Mouse (Mus musculus): ENCODE results near the gene Rbm5. TPM values are rescaled to one million over a fixed set of nuclear protein-coding genes. Genes with fewer than 3 reads are reported as not detected.

Rbm5 gene
- polyA plus RNA-seq, 1 experiment from 2014 or later, result 210 TPM

- peak overlapping the region; percentile 68 for H3K4me3 ChIP-seq (ENCODE audit: low read length)
- peaks cover 35% of the 10 kb centered on the region for H3K36me3 ChIP-seq (ENCODE audit: control insufficient read depth, insufficient read depth, low read length)
- WGBS, result 11% methylated on average over 4 of the region's 4 CpGs
- no peaks in the 10 kb centered on the region for H3K27me3 ChIP-seq (replicated peaks; ENCODE audit: control insufficient read depth, insufficient read depth, low read length)
- H3K9me3 ChIP-seq (ENCODE audit: control insufficient read depth, low read length), result no peaks in the 10 kb centered on the region
- no peak for ATAC-seq
- peak overlapping the region; percentile 89 for H3K9ac ChIP-seq (ENCODE audit: low read depth, low read length)
- H3K27ac ChIP-seq (ENCODE audit: low read depth, low read length), result no peak overlapping the region
- H3K4me1 ChIP-seq (ENCODE audit: control insufficient read depth, insufficient read depth, low read depth, low read length), result peaks cover 16% of the 10 kb centered on the region
- peak overlapping the region; percentile 82 for H3K4me2 ChIP-seq (ENCODE audit: low read length)
These were observed 1.3 kb downstream of the Rbm5 start for GRCm38 (mm10) chr9:107769445-107770000.

GRCm38 (mm10) chr9:107768851-107769250 is 1.9 kb downstream of the Rbm5 start:
- no peak overlapping the region for H3K9ac ChIP-seq (ENCODE audit: low read depth, low read length)
- no peak overlapping the region for H3K27ac ChIP-seq (ENCODE audit: low read depth, low read length)

GRCm38 (mm10) chr9:107759593-107759992 is 11.2 kb downstream of the Rbm5 start:
- no peak overlapping the region for H3K27ac ChIP-seq (ENCODE audit: low read depth, low read length)
- WGBS, result 95% methylated on average over 6 of the region's 6 CpGs
- no peaks in the 10 kb centered on the region for H3K27me3 ChIP-seq (replicated peaks; ENCODE audit: control insufficient read depth, insufficient read depth, low read length)
- no peaks in the 10 kb centered on the region for H3K9me3 ChIP-seq (ENCODE audit: control insufficient read depth, low read length)
- no peak for ATAC-seq
- H3K4me3 ChIP-seq (ENCODE audit: low read length), result no peak overlapping the region
- H3K9ac ChIP-seq (ENCODE audit: low read depth, low read length), result no peak overlapping the region
- no peak overlapping the region for H3K4me2 ChIP-seq (ENCODE audit: low read length)
- no peaks in the 10 kb centered on the region for H3K4me1 ChIP-seq (ENCODE audit: control insufficient read depth, insufficient read depth, low read depth, low read length)
- H3K36me3 ChIP-seq (ENCODE audit: control insufficient read depth, insufficient read depth, low read length), result peaks cover 61% of the 10 kb centered on the region

More at GRCm38 (mm10) chr9:107768851-107769250, 1.9 kb downstream of the Rbm5 start:
- H3K27me3 ChIP-seq (replicated peaks; ENCODE audit: control insufficient read depth, insufficient read depth, low read length), result no peaks in the 10 kb centered on the region
- peaks cover 16% of the 10 kb centered on the region for H3K4me1 ChIP-seq (ENCODE audit: control insufficient read depth, insufficient read depth, low read depth, low read length)
- WGBS, result 77% methylated on average over 5 of the region's 5 CpGs
- H3K36me3 ChIP-seq (ENCODE audit: control insufficient read depth, insufficient read depth, low read length), result peaks cover 40% of the 10 kb centered on the region
- peak overlapping the region; percentile 68 for H3K4me3 ChIP-seq (ENCODE audit: low read length)
- H3K4me2 ChIP-seq (ENCODE audit: low read length), result peak overlapping the region; percentile 82
- no peak for ATAC-seq
- no peaks in the 10 kb centered on the region for H3K9me3 ChIP-seq (ENCODE audit: control insufficient read depth, low read length)

- no peak overlapping the region for H3K4me2 ChIP-seq (ENCODE audit: low read length)
- no peak overlapping the region for H3K27ac ChIP-seq (ENCODE audit: low read depth, low read length)
- peaks cover 80% of the 10 kb centered on the region for H3K36me3 ChIP-seq (ENCODE audit: control insufficient read depth, insufficient read depth, low read length)
- WGBS, result 90% methylated on average over 5 of the region's 5 CpGs
- H3K9ac ChIP-seq (ENCODE audit: low read depth, low read length), result no peak overlapping the region
- H3K4me3 ChIP-seq (ENCODE audit: low read length), result no peak overlapping the region
- H3K4me1 ChIP-seq (ENCODE audit: control insufficient read depth, insufficient read depth, low read depth, low read length), result no peaks in the 10 kb centered on the region
- H3K27me3 ChIP-seq (replicated peaks; ENCODE audit: control insufficient read depth, insufficient read depth, low read length), result no peaks in the 10 kb centered on the region
- no peak for ATAC-seq
- 0 out of 2 replicates have a peak, but pooled peaks cover 2% of the 10 kb centered on the region for H3K9me3 ChIP-seq (ENCODE audit: control insufficient read depth, low read length)
These were observed 20.4 kb downstream of the Rbm5 start for GRCm38 (mm10) chr9:107750378-107750777.

- Histone ChIP-seq H3K4me1 (ENCODE audit: control insufficient read depth, insufficient read depth, low read depth, low read length) (no peaks in the 10 kb centered on the region), H3K36me3 (ENCODE audit: control insufficient read depth, insufficient read depth, low read length) (peaks cover 91% of the 10 kb centered on the region), H3K27me3 (replicated peaks; ENCODE audit: control insufficient read depth, insufficient read depth, low read length) (no peaks in the 10 kb centered on the region), H3K9ac (ENCODE audit: low read depth, low read length) (no peak overlapping the region), H3K4me2 (ENCODE audit: low read length) (no peak overlapping the region), H3K27ac (ENCODE audit: low read depth, low read length) (no peak overlapping the region), H3K4me3 (ENCODE audit: low read length) (no peak overlapping the region), H3K9me3 (ENCODE audit: control insufficient read depth, low read length) (0 out of 2 replicates have a peak, but pooled peaks cover 2% of the 10 kb centered on the region)
- 100% methylated on average over 3 of the region's 3 CpGs for WGBS
- ATAC-seq, result no peak
These were observed 22.7 kb downstream of the Rbm5 start for GRCm38 (mm10) chr9:107748063-107748462.

DNA sequence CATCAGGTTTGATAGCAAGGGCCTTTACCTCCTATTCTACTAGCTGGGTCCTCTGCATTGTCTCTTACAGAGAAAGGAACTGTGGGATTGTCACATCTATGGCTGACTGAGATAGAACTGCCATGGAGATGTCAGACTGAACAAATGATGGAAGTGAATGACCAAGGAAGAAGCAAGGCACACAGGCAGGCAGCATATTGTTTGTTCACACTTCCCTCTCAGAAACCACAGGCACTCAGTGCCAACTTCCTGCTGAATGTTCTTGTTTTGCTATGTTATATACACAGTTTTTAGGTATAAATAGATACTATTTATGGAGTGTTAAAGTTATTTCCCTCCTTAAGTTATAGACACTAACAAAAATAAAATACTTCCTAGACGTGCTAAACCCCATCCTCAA is 23.5 kb downstream of the Rbm5 start:
- WGBS, result 93% methylated on average over 1 of the region's 1 CpGs
- no peak overlapping the region for H3K4me2 ChIP-seq (ENCODE audit: low read length)
- no peak for ATAC-seq

GRCm38 (mm10) chr9:107746679-107747078 is 24.1 kb downstream of the Rbm5 start:
- H3K4me1 ChIP-seq (ENCODE audit: control insufficient read depth, insufficient read depth, low read depth, low read length), result no peaks in the 10 kb centered on the region
- ATAC-seq, result no peak
- H3K4me3 ChIP-seq (ENCODE audit: low read length), result no peak overlapping the region
- H3K9me3 ChIP-seq (ENCODE audit: control insufficient read depth, low read length), result 0 out of 2 replicates have a peak, but pooled peaks cover 2% of the 10 kb centered on the region
- no peak overlapping the region for H3K9ac ChIP-seq (ENCODE audit: low read depth, low read length)
- WGBS, result 96% methylated on average over 3 of the region's 3 CpGs
- H3K27me3 ChIP-seq (replicated peaks; ENCODE audit: control insufficient read depth, insufficient read depth, low read length), result no peaks in the 10 kb centered on the region
- H3K4me2 ChIP-seq (ENCODE audit: low read length), result no peak overlapping the region
- no peak overlapping the region for H3K27ac ChIP-seq (ENCODE audit: low read depth, low read length)
- H3K36me3 ChIP-seq (ENCODE audit: control insufficient read depth, insufficient read depth, low read length), result peaks cover 92% of the 10 kb centered on the region

More for the DNA sequence above, 23.5 kb downstream of the Rbm5 start:
- Histone ChIP-seq H3K27me3 (replicated peaks; ENCODE audit: control insufficient read depth, insufficient read depth, low read length) (no peaks in the 10 kb centered on the region), H3K36me3 (ENCODE audit: control insufficient read depth, insufficient read depth, low read length) (peaks cover 92% of the 10 kb centered on the region), H3K9ac (ENCODE audit: low read depth, low read length) (no peak overlapping the region), H3K4me1 (ENCODE audit: control insufficient read depth, insufficient read depth, low read depth, low read length) (no peaks in the 10 kb centered on the region), H3K27ac (ENCODE audit: low read depth, low read length) (no peak overlapping the region), H3K4me3 (ENCODE audit: low read length) (no peak overlapping the region), H3K9me3 (ENCODE audit: control insufficient read depth, low read length) (0 out of 2 replicates have a peak, but pooled peaks cover 2% of the 10 kb centered on the region)

DNA sequence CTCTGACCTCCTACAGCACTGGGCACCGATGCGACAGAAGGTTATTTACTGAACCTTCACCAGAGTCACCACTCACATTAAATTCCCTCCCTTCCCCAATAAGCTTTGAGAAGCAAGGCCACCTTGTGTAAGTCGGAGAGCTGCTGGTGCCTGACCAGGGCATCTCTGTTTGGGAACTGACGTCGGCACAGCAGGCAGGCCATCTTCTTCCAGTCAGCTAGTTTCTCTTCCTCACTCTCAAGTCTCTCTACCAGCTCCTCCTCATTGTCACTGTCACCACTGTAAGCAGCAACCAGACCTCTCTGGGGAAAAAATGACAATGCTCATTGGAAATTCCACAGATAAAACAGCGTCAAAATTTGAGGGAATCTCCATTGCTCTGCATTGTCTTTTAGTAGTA is 26.7 kb downstream of the Rbm5 start:
- Histone ChIP-seq H3K27ac (ENCODE audit: low read depth, low read length) (no peak overlapping the region), H3K9me3 (ENCODE audit: control insufficient read depth, low read length) (0 out of 2 replicates have a peak, but pooled peaks cover 2% of the 10 kb centered on the region), H3K4me3 (ENCODE audit: low read length) (no peak overlapping the region), H3K36me3 (ENCODE audit: control insufficient read depth, insufficient read depth, low read length) (peaks cover 91% of the 10 kb centered on the region), H3K27me3 (replicated peaks; ENCODE audit: control insufficient read depth, insufficient read depth, low read length) (no peaks in the 10 kb centered on the region), H3K4me1 (ENCODE audit: control insufficient read depth, insufficient read depth, low read depth, low read length) (no peaks in the 10 kb centered on the region), H3K4me2 (ENCODE audit: low read length) (no peak overlapping the region), H3K9ac (ENCODE audit: low read depth, low read length) (no peak overlapping the region)
- ATAC-seq, result no peak
- 89% methylated on average over 6 of the region's 6 CpGs for WGBS

GRCm38 (mm10) chr9:107738841-107739202 is 32.0 kb downstream of the Rbm5 start:
- WGBS, result 40% methylated on average over 4 of the region's 4 CpGs
- Histone ChIP-seq H3K27me3 (replicated peaks; ENCODE audit: control insufficient read depth, insufficient read depth, low read length) (no peaks in the 10 kb centered on the region), H3K36me3 (ENCODE audit: control insufficient read depth, insufficient read depth, low read length) (peaks cover 50% of the 10 kb centered on the region), H3K4me2 (ENCODE audit: low read length) (no peak overlapping the region), H3K4me1 (ENCODE audit: control insufficient read depth, insufficient read depth, low read depth, low read length) (peaks cover 24% of the 10 kb centered on the region), H3K9ac (ENCODE audit: low read depth, low read length) (no peak overlapping the region), H3K27ac (ENCODE audit: low read depth, low read length) (peak overlapping the region; percentile 16), H3K4me3 (ENCODE audit: low read length) (no peak overlapping the region), H3K9me3 (ENCODE audit: control insufficient read depth, low read length) (no peaks in the 10 kb centered on the region)
- no peak for ATAC-seq
